Mouse (Mus musculus): ENCODE measurements around the gene Gm20388. TPM values are rescaled to one million over a fixed set of nuclear protein-coding genes. Genes with fewer than 3 reads are reported as not detected.
A peak's percentile ranks its signal among the peaks of the same experiment; 100 is the strongest.

Gm20388 gene
- polyA plus RNA-seq, 1 experiment from 2014 or later: not detected

GRCm38 (mm10) chr8:122079093-122079492 is 2168.5 kb downstream of the Gm20388 start:
- no peak overlapping the region for H3K27ac ChIP-seq
- no peak overlapping the region for H3K4me2 ChIP-seq
- H3K4me1 ChIP-seq (replicated peaks): peaks cover 17% of the 10 kb centered on the region
- H3K27me3 ChIP-seq: peaks cover 28% of the 10 kb centered on the region
- H3K36me3 ChIP-seq: no peaks in the 10 kb centered on the region
- ATAC-seq (replicated peaks; ENCODE audit: insufficient number of reproducible peaks, insufficient read depth, low FRiP score, low read depth): no peak
- H3K4me3 ChIP-seq: no peak overlapping the region
- no peaks in the 10 kb centered on the region for H3K9me3 ChIP-seq (replicated peaks)
- H3K9ac ChIP-seq: no peak overlapping the region
- WGBS: 60% methylated on average over 6 of the region's 6 CpGs

- Histone ChIP-seq H3K27me3 (peaks cover 23% of the 10 kb centered on the region), H3K27ac (no peak overlapping the region), H3K4me2 (no peak overlapping the region), H3K4me1 (replicated peaks) (peaks cover 17% of the 10 kb centered on the region), H3K4me3 (no peak overlapping the region), H3K9me3 (replicated peaks) (no peaks in the 10 kb centered on the region), H3K36me3 (no peaks in the 10 kb centered on the region), H3K9ac (no peak overlapping the region)
- ATAC-seq (replicated peaks; ENCODE audit: insufficient number of reproducible peaks, insufficient read depth, low FRiP score, low read depth): no peak
- 54% methylated on average over 5 of the region's 5 CpGs for WGBS
Measured at GRCm38 (mm10) chr8:122080347-122080746, 2169.7 kb downstream of the Gm20388 start.

- Histone ChIP-seq H3K9ac (no peak overlapping the region), H3K4me2 (no peak overlapping the region), H3K4me3 (no peak overlapping the region), H3K9me3 (replicated peaks) (no peaks in the 10 kb centered on the region), H3K27ac (no peak overlapping the region), H3K4me1 (replicated peaks) (peaks cover 5% of the 10 kb centered on the region; the same call in 1 of the 2 replicates), H3K27me3 (peaks cover 9% of the 10 kb centered on the region; the same call in 1 of the 2 replicates), H3K36me3 (no peaks in the 10 kb centered on the region)
- WGBS: 52% methylated on average over 6 of the region's 6 CpGs
- no peak for ATAC-seq (replicated peaks; ENCODE audit: insufficient number of reproducible peaks, insufficient read depth, low FRiP score, low read depth)
Measured at GRCm38 (mm10) chr8:122083401-122083800, 2172.8 kb downstream of the Gm20388 start.

GRCm38 (mm10) chr8:122084145-122084544 is 2173.5 kb downstream of the Gm20388 start:
- no peak overlapping the region for H3K27ac ChIP-seq

GRCm38 (mm10) chr8:122084726-122085410 is 2174.2 kb downstream of the Gm20388 start:
- ATAC-seq (replicated peaks; ENCODE audit: insufficient number of reproducible peaks, insufficient read depth, low FRiP score, low read depth): no peak
- peaks cover 4% of the 10 kb centered on the region; the same call in 1 of the 2 replicates for H3K27me3 ChIP-seq
- WGBS: 77% methylated on average over 15 of the region's 15 CpGs
- H3K36me3 ChIP-seq: no peaks in the 10 kb centered on the region
- H3K27ac ChIP-seq: no peak overlapping the region
- H3K9me3 ChIP-seq (replicated peaks): no peaks in the 10 kb centered on the region
- no peak overlapping the region for H3K4me3 ChIP-seq
- no peak overlapping the region for H3K4me2 ChIP-seq
- peaks cover 5% of the 10 kb centered on the region; the same call in 1 of the 2 replicates for H3K4me1 ChIP-seq (replicated peaks)
- H3K9ac ChIP-seq: no peak overlapping the region

More at GRCm38 (mm10) chr8:122084145-122084544, 2173.5 kb downstream of the Gm20388 start:
- Histone ChIP-seq H3K4me1 (replicated peaks) (peaks cover 5% of the 10 kb centered on the region; the same call in 1 of the 2 replicates), H3K9me3 (replicated peaks) (no peaks in the 10 kb centered on the region), H3K4me2 (no peak overlapping the region), H3K4me3 (no peak overlapping the region), H3K36me3 (no peaks in the 10 kb centered on the region), H3K9ac (no peak overlapping the region), H3K27me3 (peaks cover 4% of the 10 kb centered on the region; the same call in 1 of the 2 replicates)
- WGBS: 74% methylated on average over 3 of the region's 3 CpGs
- no peak for ATAC-seq (replicated peaks; ENCODE audit: insufficient number of reproducible peaks, insufficient read depth, low FRiP score, low read depth)

- H3K9me3 ChIP-seq (replicated peaks): no peaks in the 10 kb centered on the region
- H3K27me3 ChIP-seq: peaks cover 4% of the 10 kb centered on the region
- WGBS: 78% methylated on average over 12 of the region's 12 CpGs
- no peak overlapping the region for H3K4me3 ChIP-seq
- no peaks in the 10 kb centered on the region for H3K36me3 ChIP-seq
- no peak overlapping the region for H3K9ac ChIP-seq
- H3K4me1 ChIP-seq (replicated peaks): no peaks in the 10 kb centered on the region
- H3K27ac ChIP-seq: no peak overlapping the region
- ATAC-seq (replicated peaks; ENCODE audit: insufficient number of reproducible peaks, insufficient read depth, low FRiP score, low read depth): no peak
- no peak overlapping the region for H3K4me2 ChIP-seq
Measured at GRCm38 (mm10) chr8:122086064-122086463, 2175.4 kb downstream of the Gm20388 start.

GRCm38 (mm10) chr8:122088631-122089030 is 2178.0 kb downstream of the Gm20388 start:
- H3K9ac ChIP-seq: no peak overlapping the region
- H3K36me3 ChIP-seq: no peaks in the 10 kb centered on the region
- H3K27ac ChIP-seq: no peak overlapping the region
- peaks cover 9% of the 10 kb centered on the region for H3K27me3 ChIP-seq
- H3K4me3 ChIP-seq: no peak overlapping the region
- no peaks in the 10 kb centered on the region for H3K4me1 ChIP-seq (replicated peaks)
- H3K4me2 ChIP-seq: no peak overlapping the region
- WGBS: 86% methylated on average over 16 of the region's 16 CpGs
- ATAC-seq (replicated peaks; ENCODE audit: insufficient number of reproducible peaks, insufficient read depth, low FRiP score, low read depth): no peak
- no peaks in the 10 kb centered on the region for H3K9me3 ChIP-seq (replicated peaks)

GRCm38 (mm10) chr8:122089186-122089700 is 2178.6 kb downstream of the Gm20388 start:
- WGBS: 75% methylated on average over 7 of the region's 7 CpGs
- ATAC-seq (replicated peaks; ENCODE audit: insufficient number of reproducible peaks, insufficient read depth, low FRiP score, low read depth): no peak
- no peak overlapping the region for H3K27ac ChIP-seq
- H3K36me3 ChIP-seq: no peaks in the 10 kb centered on the region
- H3K9ac ChIP-seq: no peak overlapping the region
- peaks cover 9% of the 10 kb centered on the region for H3K27me3 ChIP-seq
- H3K4me2 ChIP-seq: no peak overlapping the region
- H3K4me1 ChIP-seq (replicated peaks): no peaks in the 10 kb centered on the region
- no peaks in the 10 kb centered on the region for H3K9me3 ChIP-seq (replicated peaks)
- no peak overlapping the region for H3K4me3 ChIP-seq

- Histone ChIP-seq H3K4me2 (no peak overlapping the region), H3K4me1 (replicated peaks) (no peaks in the 10 kb centered on the region), H3K27me3 (peaks cover 5% of the 10 kb centered on the region; the same call in 1 of the 2 replicates), H3K4me3 (no peak overlapping the region), H3K27ac (no peak overlapping the region), H3K9me3 (replicated peaks) (no peaks in the 10 kb centered on the region), H3K9ac (no peak overlapping the region), H3K36me3 (no peaks in the 10 kb centered on the region)
- 66% methylated on average over 5 of the region's 5 CpGs for WGBS
- ATAC-seq (replicated peaks; ENCODE audit: insufficient number of reproducible peaks, insufficient read depth, low FRiP score, low read depth): no peak
Measured at GRCm38 (mm10) chr8:122092476-122092875, 2181.8 kb downstream of the Gm20388 start.

- Histone ChIP-seq H3K9ac (no peak overlapping the region), H3K9me3 (replicated peaks) (no peaks in the 10 kb centered on the region), H3K4me2 (no peak overlapping the region), H3K4me3 (no peak overlapping the region), H3K27ac (no peak overlapping the region), H3K4me1 (replicated peaks) (peaks cover 27% of the 10 kb centered on the region), H3K36me3 (no peaks in the 10 kb centered on the region), H3K27me3 (no peaks in the 10 kb centered on the region)
- 69% methylated on average over 3 of the region's 3 CpGs for WGBS
- ATAC-seq (replicated peaks; ENCODE audit: insufficient number of reproducible peaks, insufficient read depth, low FRiP score, low read depth): no peak
Measured at GRCm38 (mm10) chr8:122098766-122099165, 2188.1 kb downstream of the Gm20388 start.

- Histone ChIP-seq H3K36me3 (no peaks in the 10 kb centered on the region), H3K4me2 (no peak overlapping the region), H3K4me1 (replicated peaks) (peaks cover 35% of the 10 kb centered on the region), H3K9me3 (replicated peaks) (no peaks in the 10 kb centered on the region), H3K9ac (no peak overlapping the region), H3K27me3 (no peaks in the 10 kb centered on the region), H3K27ac (peak overlapping the region; percentile 47; the same call in 1 of the 2 replicates), H3K4me3 (no peak overlapping the region)
- 59% methylated on average over 7 of the region's 7 CpGs for WGBS
- ATAC-seq (replicated peaks; ENCODE audit: insufficient number of reproducible peaks, insufficient read depth, low FRiP score, low read depth): no peak
Measured at GRCm38 (mm10) chr8:122099711-122100220, 2189.1 kb downstream of the Gm20388 start.
